18 mouse cellular contexts compared by ENCODE assay signal in genomic region chr9:96721163-96721799, GRCm38 (mm10). TPM values are rescaled to one million over a fixed set of nuclear protein-coding genes. Genes with fewer than 3 reads are reported as not detected.
DNase-seq lines count a peak whose midpoint lies in the region; ATAC-seq and TF ChIP-seq lines count a peak whose summit lies in the region.
"Had no signal": no experiment of that assay in that cellular context is flagged by ENCODE, and none has a peak within 500 bp of the region (broad histone marks: within the 10 kb centered on the region; RNA-seq: fewer than 3 reads in every experiment).

No protein-coding gene starts in this region.

- H3K9me3 ChIP-seq in embryonic facial prominence, embryonic 15.5 days (replicated peaks): no peaks in the 10 kb centered on the region
- no peaks in the 10 kb centered on the region for H3K9me3 ChIP-seq in embryonic facial prominence, embryonic 10.5 days
- H3K9me3 ChIP-seq in kidney, embryonic 16.5 days (ENCODE audit: low read length): no peaks in the 10 kb centered on the region
- H3K9me3 ChIP-seq: hindbrain, embryonic 10.5 days; limb, embryonic 13.5 days; neural tube, embryonic 12.5 days had no signal

- H3K27ac ChIP-seq in embryonic facial prominence, embryonic 15.5 days (replicated peaks): 0 out of 2 replicates have a peak overlapping the region, but pooled peaks have one; percentile 63
- no peak overlapping the region for H3K27ac ChIP-seq in embryonic facial prominence, embryonic 10.5 days (replicated peaks)
- 0 out of 2 replicates have a peak overlapping the region, but pooled peaks have one; percentile 34 for H3K27ac ChIP-seq in kidney, embryonic 16.5 days (ENCODE audit: low read length)
- H3K27ac ChIP-seq in small intestine, adult 2 months (ENCODE audit: insufficient read depth, low read depth, low read length): 0 out of 2 replicates have a peak overlapping the region, but pooled peaks have one; percentile 25
- H3K27ac ChIP-seq: hindbrain, embryonic 10.5 days; limb, embryonic 13.5 days; neural tube, embryonic 12.5 days had no signal

- no peak overlapping the region for H3K4me3 ChIP-seq in embryonic facial prominence, embryonic 15.5 days (replicated peaks)
- no peak overlapping the region for H3K4me3 ChIP-seq in embryonic facial prominence, embryonic 10.5 days
- H3K4me3 ChIP-seq in kidney, embryonic 16.5 days (ENCODE audit: low read length): no peak overlapping the region
- no peak overlapping the region for H3K4me3 ChIP-seq in small intestine, adult 2 months (ENCODE audit: low read depth, low read length)
- H3K4me3 ChIP-seq: hindbrain, embryonic 10.5 days; limb, embryonic 13.5 days; neural tube, embryonic 12.5 days had no signal

- WGBS in embryonic facial prominence, embryonic 15.5 days: 82% methylated on average over 8 of the region's 8 CpGs
- WGBS in embryonic facial prominence, embryonic 10.5 days: 89% methylated on average over 8 of the region's 8 CpGs
- 83% methylated on average over 8 of the region's 8 CpGs for WGBS in kidney, embryonic 16.5 days
- WGBS in small intestine, adult 2 months: 71% methylated on average over 8 of the region's 8 CpGs

- no peaks in the 10 kb centered on the region for H3K36me3 ChIP-seq in embryonic facial prominence, embryonic 15.5 days
- H3K36me3 ChIP-seq in embryonic facial prominence, embryonic 10.5 days (replicated peaks): no peaks in the 10 kb centered on the region
- H3K36me3 ChIP-seq in kidney, embryonic 16.5 days (ENCODE audit: insufficient read depth, low read length): no peaks in the 10 kb centered on the region
- peaks cover 1% of the 10 kb centered on the region; the same call in 1 of the 2 replicates for H3K36me3 ChIP-seq in small intestine, adult 2 months (ENCODE audit: control insufficient read depth, insufficient read depth, low read length)
- H3K36me3 ChIP-seq: hindbrain, embryonic 10.5 days; limb, embryonic 13.5 days; neural tube, embryonic 12.5 days had no signal

- no peak for TF ChIP-seq POLR2A in small intestine, adult 2 months (IDR thresholded peaks at IDR 0.05; ENCODE audit: low read depth, low read length)

- no peaks in the 10 kb centered on the region for H3K27me3 ChIP-seq in embryonic facial prominence, embryonic 15.5 days
- no peaks in the 10 kb centered on the region for H3K27me3 ChIP-seq in embryonic facial prominence, embryonic 10.5 days (replicated peaks; ENCODE audit: low read depth, poor library complexity, severe bottlenecking)
- H3K27me3 ChIP-seq in kidney, embryonic 16.5 days (ENCODE audit: insufficient read depth, low read length): no peaks in the 10 kb centered on the region
- no peaks in the 10 kb centered on the region for H3K27me3 ChIP-seq in small intestine, adult 2 months (ENCODE audit: control insufficient read depth, insufficient read depth, low read length)
- H3K27me3 ChIP-seq: limb, embryonic 13.5 days; neural tube, embryonic 12.5 days had no signal

- H3K4me1 ChIP-seq in embryonic facial prominence, embryonic 15.5 days: peaks cover 17% of the 10 kb centered on the region
- peaks cover 41% of the 10 kb centered on the region for H3K4me1 ChIP-seq in embryonic facial prominence, embryonic 10.5 days
- peaks cover 32% of the 10 kb centered on the region for H3K4me1 ChIP-seq in kidney, embryonic 16.5 days (ENCODE audit: insufficient read depth, low read length)
- no peaks in the 10 kb centered on the region; the same call in 1 of the 2 replicates for H3K4me1 ChIP-seq in small intestine, adult 2 months (ENCODE audit: control insufficient read depth, insufficient read depth, insufficient read length, low read length)

- ATAC-seq in embryonic facial prominence, embryonic 15.5 days (ENCODE audit: insufficient number of reproducible peaks, low FRiP score, low TSS enrichment, low read depth): no peak
- ATAC-seq in kidney, embryonic 16.5 days (ENCODE audit: low FRiP score, low TSS enrichment): no peak
- ATAC-seq: activated CD4-positive, CD25-positive, alpha-beta regulatory T cell, adult 4 months; forebrain, embryonic 16.5 days; midbrain, embryonic 16.5 days had no signal

- no peak overlapping the region for H3K9ac ChIP-seq in embryonic facial prominence, embryonic 15.5 days
- no peak overlapping the region for H3K9ac ChIP-seq in kidney, embryonic 16.5 days (replicated peaks; ENCODE audit: low read length)
- H3K9ac ChIP-seq: limb, embryonic 13.5 days; neural tube, embryonic 12.5 days had no signal

- no peak for TF ChIP-seq CTCF in small intestine, adult 2 months (IDR thresholded peaks at IDR 0.05; ENCODE audit: extremely low read depth, insufficient read length, insufficient replicate concordance, low read depth, low read length)

- no peak for DNase-seq in embryonic facial prominence, embryonic 10.5 days (ENCODE audit: low spot score)
- DNase-seq in kidney, postnatal 36 days: no peak
- peak; percentile 31 for DNase-seq in brain, adult 2 months (ENCODE audit: low read depth, low spot score)
- DNase-seq in c-Kit-positive CD71-positive TER-119-positive erythroid progenitor cells, embryonic 14.5 days (ENCODE audit: low spot score): no peak
- no peak for DNase-seq in urinary bladder, adult 18-20 months (ENCODE audit: low spot score in 2 of 2)
- DNase-seq: gastrocnemius, postnatal 10 days; kidney, postnatal 4 days; lung, adult 18-20 months; retina, postnatal 1 day had no signal

- no peak overlapping the region for H3K4me2 ChIP-seq in embryonic facial prominence, embryonic 15.5 days (replicated peaks)
- no peak overlapping the region for H3K4me2 ChIP-seq in kidney, embryonic 16.5 days (replicated peaks; ENCODE audit: low read depth, low read length)
- H3K4me2 ChIP-seq: limb, embryonic 13.5 days; neural tube, embryonic 12.5 days had no signal

RNA-seq across cellular contexts. Expression of gene Zbtb38, which starts 31.4 kb away (rescaled TPM):
- 21.2 and 22.1 TPM in 2 replicates for polyA plus RNA-seq in embryonic facial prominence, embryonic 15.5 days (2015; fragmentation: Nextera tagmentation; extraction: Ambion mirVana)
- polyA plus RNA-seq in embryonic facial prominence, embryonic 10.5 days (2016; fragmentation: Nextera tagmentation; extraction: Ambion mirVana): 8.4 and 8.6 TPM in 2 replicates
- 22.1 and 24.8 TPM in 2 replicates for polyA plus RNA-seq in kidney, embryonic 16.5 days (2015; fragmentation: Nextera tagmentation; extraction: Ambion mirVana)
- polyA plus RNA-seq in small intestine, adult 2 months (2012; rRNA removed): 3.8 and 7.7 TPM in 2 replicates
